In the genomic region with DNA sequence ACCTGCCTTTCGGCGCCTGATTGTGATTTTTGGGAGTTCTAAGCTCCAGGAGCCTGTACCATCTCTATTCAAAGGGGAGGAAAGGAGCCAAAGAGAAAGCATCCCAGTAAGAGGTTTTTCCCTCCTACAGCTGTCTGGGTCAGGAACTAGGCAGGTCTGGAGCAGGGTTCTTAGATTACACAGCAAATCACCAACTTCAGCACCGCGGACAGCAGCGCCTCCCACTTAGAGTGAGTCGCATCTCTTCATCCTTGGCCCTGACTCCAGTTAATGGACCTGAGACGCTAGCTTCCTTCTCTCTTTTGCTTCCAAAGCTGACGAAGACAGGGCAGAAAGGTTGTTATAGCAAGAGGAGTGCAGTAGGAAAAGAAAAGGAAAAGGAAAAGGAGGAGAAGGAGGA, we compare ENCODE assay signal across 10 mouse cellular contexts. TPM values are rescaled to one million over a fixed set of nuclear protein-coding genes. Genes with fewer than 3 reads are reported as not detected.
DNase-seq lines count a peak whose midpoint lies in the region; ATAC-seq and TF ChIP-seq lines count a peak whose summit lies in the region.
"Had no signal": no experiment of that assay in that cellular context is flagged by ENCODE, and none has a peak within 500 bp of the region (broad histone marks: within the 10 kb centered on the region; RNA-seq: fewer than 3 reads in every experiment).

Gene Cntnap2 (plus strand): TSS at position 267 of the 400 bp plus-strand sequence.

- no peak for ATAC-seq in G1E (ENCODE audit: extremely low read depth, insufficient number of reproducible peaks, low FRiP score, poor library complexity, severe bottlenecking)
- ATAC-seq in frontal cortex, adult (ENCODE audit: low TSS enrichment): peak; percentile 54
- ATAC-seq in midbrain, embryonic 14.5 days (ENCODE audit: low FRiP score, low TSS enrichment): 0 out of 2 replicates have a peak, but pooled peaks have one; percentile 51

- peak within 1 kb of the TSS; percentile 57 for H3K4me2 ChIP-seq in midbrain, embryonic 14.5 days (ENCODE audit: low read length)

- no peaks in the 10 kb centered on the region for H3K4me1 ChIP-seq in G1E (ENCODE audit: insufficient read depth, low read depth, low read length)
- H3K4me1 ChIP-seq in midbrain, embryonic 14.5 days (ENCODE audit: control insufficient read depth, insufficient read depth, low read length): no peaks in the 10 kb centered on the region
- H3K4me1 ChIP-seq in testis, adult 2 months (ENCODE audit: control insufficient read depth, insufficient read depth, low read length): peaks cover 2% of the 10 kb centered on the region

- WGBS in midbrain, embryonic 14.5 days: 10% methylated on average over 8 of the region's 8 CpGs

- no peak for TF ChIP-seq CTCF in G1E (IDR thresholded peaks at IDR 0.05; ENCODE audit: low read depth, low read length)
- no peak for TF ChIP-seq CTCF in testis, adult 2 months (IDR thresholded peaks at IDR 0.05; ENCODE audit: control insufficient read depth, insufficient read depth, insufficient replicate concordance, low read depth, low read length)

- peaks cover 3% of the 10 kb centered on the region; the same call in 1 of the 2 replicates for H3K27me3 ChIP-seq in G1E (ENCODE audit: insufficient read depth, low read length)
- no peaks in the 10 kb centered on the region for H3K27me3 ChIP-seq in midbrain, embryonic 14.5 days (ENCODE audit: control insufficient read depth, insufficient read depth, low read length)
- no peaks in the 10 kb centered on the region for H3K27me3 ChIP-seq in testis, adult 2 months (ENCODE audit: control insufficient read depth, insufficient read depth, low read length)

- peak within 1 kb of the TSS; percentile 55 for H3K9ac ChIP-seq in midbrain, embryonic 14.5 days (replicated peaks; ENCODE audit: low read length)

- no peaks in the 10 kb centered on the region for H3K36me3 ChIP-seq in G1E (replicated peaks)
- H3K36me3 ChIP-seq in midbrain, embryonic 14.5 days (ENCODE audit: control insufficient read depth, insufficient read depth, low read length): no peaks in the 10 kb centered on the region
- H3K36me3 ChIP-seq in testis, adult 2 months (ENCODE audit: control insufficient read depth, insufficient read depth, low read length): no peaks in the 10 kb centered on the region

- DNase-seq in A20 (ENCODE audit: low read depth, low spot score) (peak; percentile 14), G1E (ENCODE audit: low spot score) (peak; percentile 6)
- peak; percentile 68 for DNase-seq in cerebellum, adult 9-11 months
- DNase-seq in layer of hippocampus, adult 9-11 months: peak; percentile 26
- DNase-seq in midbrain, embryonic 14.5 days: peak; percentile 85
- no peak for DNase-seq in thymus, adult 18-20 months

- no peak for TF ChIP-seq POLR2A in testis, adult 2 months (IDR thresholded peaks at IDR 0.05; ENCODE audit: control insufficient read depth, low read depth, low read length)

- no peaks in the 10 kb centered on the region for H3K9me3 ChIP-seq in G1E (replicated peaks)
- no peaks in the 10 kb centered on the region for H3K9me3 ChIP-seq in midbrain, embryonic 14.5 days (ENCODE audit: control insufficient read depth, low read length)

- H3K27ac ChIP-seq in midbrain, embryonic 14.5 days (replicated peaks; ENCODE audit: low read depth, low read length): peak within 1 kb of the TSS; percentile 92
- H3K27ac ChIP-seq in testis, adult 2 months (ENCODE audit: control insufficient read depth, insufficient read depth, low read depth, low read length): no peak within 1 kb of the TSS
- H3K27ac ChIP-seq: heart, adult 2 months had no signal

- H3K4me3 ChIP-seq in G1E (ENCODE audit: low read depth, low read length): no peak within 1 kb of the TSS
- H3K4me3 ChIP-seq in midbrain, embryonic 14.5 days (replicated peaks; ENCODE audit: low read depth, low read length): peak within 1 kb of the TSS; percentile 43
- H3K4me3 ChIP-seq in testis, adult 2 months (ENCODE audit: control insufficient read depth, low read depth, low read length): peak within 1 kb of the TSS; percentile 44
- H3K4me3 ChIP-seq: heart, adult 2 months had no signal

RNA-seq across cellular contexts. Expression of gene Cntnap2, which starts in this region (rescaled TPM):
- total RNA-seq in G1E (2014; fragmentation: Nextera tagmentation): not detected in 2 replicates
- under 0.01 and 0.05 TPM in 2 replicates for total RNA-seq in G1E (2017)
- polyA plus RNA-seq in G1E (2012): not detected in 2 replicates
- 54.5 and 97.1 TPM in 2 replicates for polyA plus RNA-seq in midbrain, embryonic 14.5 days (2014; fragmentation: Nextera tagmentation; extraction: Ambion mirVana)
- polyA plus RNA-seq in testis, adult 2 months (2012; rRNA removed): 48.5 and 49.6 TPM in 2 replicates
- total RNA-seq: heart, adult 2 months had no signal
- polyA plus RNA-seq: spleen, adult 2 months had no signal

Comparison
In these comparisons a context has a peak if more than half of its experiments do, and no peak if none do; other contexts are left out.
1. RNA of gene Cntnap2 (polyA plus RNA-seq): 54.5 to 97.1 TPM in midbrain, embryonic 14.5 days and 48.5 to 49.6 TPM in testis, adult 2 months; not detected in G1E; every median in the first group is over 10 times any median in the second.
2. Peak in DNase-seq in G1E; RNA of the gene not detected or under 1 TPM.
3. DNase-seq: peak in A20 (single experiment), cerebellum, adult 9-11 months (single experiment), layer of hippocampus, adult 9-11 months (single experiment) and midbrain, embryonic 14.5 days (single experiment); none in thymus, adult 18-20 months (0 of 2).